Comparison of ENCODE assay signal across 16 mouse cellular contexts in genomic region chr17:83935969-83936368, GRCm38 (mm10).
DNase-seq lines count a peak whose midpoint lies in the region; ATAC-seq and TF ChIP-seq lines count a peak whose summit lies in the region.
"Had no signal": no experiment of that assay in that cellular context is flagged by ENCODE, and none has a peak within 500 bp of the region (broad histone marks: within the 10 kb centered on the region; RNA-seq: fewer than 3 reads in every experiment).

No protein-coding gene starts in this region.

- no peak for ATAC-seq in kidney, postnatal 0 days (replicated peaks; ENCODE audit: low FRiP score, low read depth)
- ATAC-seq: forebrain, embryonic 15.5 days; intestine, embryonic 16.5 days had no signal

- no peak for DNase-seq in kidney, postnatal 0 days (ENCODE audit: low spot score)
- DNase-seq in kidney, postnatal 14 days, result no peak
- DNase-seq in CD4-positive, CD25-positive, alpha-beta regulatory T cell, adult 2 months (ENCODE audit: low read depth, low spot score), result peak; percentile 67
- peak; percentile 7 to 29 for DNase-seq in natural killer cell, adult 2 months (ENCODE audit: low spot score in 2 of 2)
- no peak for DNase-seq in heart, postnatal 25 days (ENCODE audit: low spot score)
- DNase-seq in adrenal gland, postnatal 14 days, result no peak
- DNase-seq: cerebellum, postnatal 14 days; lung, embryonic 14.5 days; right cerebral cortex, postnatal 4 days had no signal

- TF ChIP-seq CTCF in kidney, postnatal 0 days (IDR thresholded peaks at IDR 0.05; ENCODE audit: low read depth), result no peak

- H3K4me2 ChIP-seq in kidney, postnatal 0 days (ENCODE audit: low read length), result no peak overlapping the region
- H3K4me2 ChIP-seq: forebrain, embryonic 15.5 days; liver, embryonic 11.5 days; lung, embryonic 14.5 days; midbrain, embryonic 12.5 days; neural tube, embryonic 15.5 days had no signal

- no peaks in the 10 kb centered on the region for H3K36me3 ChIP-seq in kidney, postnatal 0 days (ENCODE audit: insufficient read depth, low read length)
- H3K36me3 ChIP-seq: forebrain, embryonic 15.5 days; midbrain, embryonic 12.5 days; neural tube, embryonic 15.5 days had no signal

- 53% methylated on average over 1 of the region's 1 CpGs for WGBS in kidney, postnatal 0 days

- 0 out of 2 replicates have a peak overlapping the region, but pooled peaks have one; percentile 25 for H3K27ac ChIP-seq in kidney, postnatal 0 days
- peak overlapping the region; percentile 59 for H3K27ac ChIP-seq in brown adipose tissue, adult 24 weeks (replicated peaks; ENCODE audit: low read depth, low read length)
- H3K27ac ChIP-seq: forebrain, embryonic 15.5 days; macrophage; midbrain, embryonic 12.5 days; neural tube, embryonic 15.5 days had no signal

- no peaks in the 10 kb centered on the region for H3K27me3 ChIP-seq in kidney, postnatal 0 days (ENCODE audit: insufficient read depth, low read length)
- H3K27me3 ChIP-seq: forebrain, embryonic 15.5 days; midbrain, embryonic 12.5 days; neural tube, embryonic 15.5 days had no signal

- intact Hi-C loops in heart, postnatal 25 days (cut with DNase I), result no loop called here

- no peak overlapping the region for H3K9ac ChIP-seq in kidney, postnatal 0 days (ENCODE audit: low read depth, low read length)
- H3K9ac ChIP-seq: forebrain, embryonic 15.5 days; lung, embryonic 14.5 days; midbrain, embryonic 12.5 days; neural tube, embryonic 15.5 days had no signal

- no peaks in the 10 kb centered on the region for H3K9me3 ChIP-seq in kidney, postnatal 0 days (replicated peaks; ENCODE audit: low read length)
- H3K9me3 ChIP-seq: forebrain, embryonic 15.5 days; midbrain, embryonic 12.5 days; neural tube, embryonic 15.5 days had no signal

- H3K4me3 ChIP-seq in kidney, postnatal 0 days (replicated peaks; ENCODE audit: low read depth, low read length), result no peak overlapping the region
- no peak overlapping the region for H3K4me3 ChIP-seq in brown adipose tissue, adult 24 weeks (ENCODE audit: insufficient read depth, low read depth, low read length)
- H3K4me3 ChIP-seq: forebrain, embryonic 15.5 days; midbrain, embryonic 12.5 days; neural tube, embryonic 15.5 days had no signal

- H3K4me1 ChIP-seq in kidney, postnatal 0 days (replicated peaks; ENCODE audit: insufficient read depth, low read length), result peaks cover 28% of the 10 kb centered on the region
- H3K4me1 ChIP-seq in brown adipose tissue, adult 24 weeks (ENCODE audit: control insufficient read depth, insufficient read depth, insufficient read length, low read length), result peaks cover 42% of the 10 kb centered on the region

Comparison
In these comparisons a context has a peak if more than half of its experiments do, and no peak if none do; other contexts are left out.
1. DNase-seq: peak in CD4-positive, CD25-positive, alpha-beta regulatory T cell, adult 2 months (single experiment) and natural killer cell, adult 2 months (2 of 2); none in kidney, postnatal 0 days (single experiment), kidney, postnatal 14 days (single experiment), heart, postnatal 25 days (single experiment) and adrenal gland, postnatal 14 days (single experiment).